Mouse (Mus musculus): Measurements from ENCODE around the gene Fam83e. TPM values are rescaled to one million over a fixed set of nuclear protein-coding genes. Genes with fewer than 3 reads are reported as not detected.

The Fam83e gene
- polyA plus RNA-seq, 1 experiment from 2014 or later, result 0.44 TPM

- Histone ChIP-seq H3K4me3 (ENCODE audit: low read length) (no peak overlapping the region), H3K27ac (ENCODE audit: low read depth, low read length) (no peak overlapping the region), H3K9ac (ENCODE audit: low read depth, low read length) (no peak overlapping the region), H3K36me3 (ENCODE audit: control insufficient read depth, insufficient read depth, low read length) (peaks cover 31% of the 10 kb centered on the region), H3K4me2 (ENCODE audit: low read length) (no peak overlapping the region), H3K4me1 (ENCODE audit: control insufficient read depth, insufficient read depth, low read depth, low read length) (peaks cover 14% of the 10 kb centered on the region), H3K27me3 (replicated peaks; ENCODE audit: control insufficient read depth, insufficient read depth, low read length) (no peaks in the 10 kb centered on the region), H3K9me3 (ENCODE audit: control insufficient read depth, low read length) (no peaks in the 10 kb centered on the region)
- 94% methylated on average over 4 of the region's 4 CpGs for WGBS
- ATAC-seq, result no peak
These were observed 2.3 kb downstream of the Fam83e start for GRCm38 (mm10) chr7:45723301-45723700.

- Histone ChIP-seq H3K4me2 (ENCODE audit: low read length) (no peak overlapping the region), H3K4me3 (ENCODE audit: low read length) (no peak overlapping the region), H3K27me3 (replicated peaks; ENCODE audit: control insufficient read depth, insufficient read depth, low read length) (no peaks in the 10 kb centered on the region), H3K4me1 (ENCODE audit: control insufficient read depth, insufficient read depth, low read depth, low read length) (peaks cover 12% of the 10 kb centered on the region), H3K9me3 (ENCODE audit: control insufficient read depth, low read length) (no peaks in the 10 kb centered on the region), H3K9ac (ENCODE audit: low read depth, low read length) (no peak overlapping the region; the same call in 1 of the 2 replicates), H3K36me3 (ENCODE audit: control insufficient read depth, insufficient read depth, low read length) (peaks cover 31% of the 10 kb centered on the region), H3K27ac (ENCODE audit: low read depth, low read length) (no peak overlapping the region)
- 98% methylated on average over 14 of the region's 14 CpGs for WGBS
- no peak for ATAC-seq
These were observed 2.8 kb downstream of the Fam83e start for GRCm38 (mm10) chr7:45723781-45724180.

GRCm38 (mm10) chr7:45725151-45725550 lies 4.1 kb downstream of the Fam83e start:
- H3K9ac ChIP-seq (ENCODE audit: low read depth, low read length), result no peak overlapping the region
- no peak overlapping the region for H3K4me2 ChIP-seq (ENCODE audit: low read length)
- no peaks in the 10 kb centered on the region for H3K27me3 ChIP-seq (replicated peaks; ENCODE audit: control insufficient read depth, insufficient read depth, low read length)
- no peak overlapping the region for H3K4me3 ChIP-seq (ENCODE audit: low read length)
- WGBS, result 94% methylated on average over 9 of the region's 9 CpGs
- ATAC-seq, result no peak
- H3K36me3 ChIP-seq (ENCODE audit: control insufficient read depth, insufficient read depth, low read length), result peaks cover 23% of the 10 kb centered on the region
- H3K27ac ChIP-seq (ENCODE audit: low read depth, low read length), result no peak overlapping the region
- H3K9me3 ChIP-seq (ENCODE audit: control insufficient read depth, low read length), result no peaks in the 10 kb centered on the region
- H3K4me1 ChIP-seq (ENCODE audit: control insufficient read depth, insufficient read depth, low read depth, low read length), result no peaks in the 10 kb centered on the region

GRCm38 (mm10) chr7:45725713-45726112 lies 4.7 kb downstream of the Fam83e start, which contains the start of gene Spaca4:
TSS of gene Spaca4 (minus strand) at chr7:45725813.
- no peak for ATAC-seq
- H3K27ac ChIP-seq (ENCODE audit: low read depth, low read length), result no peak within 1 kb of the TSS
- no peak within 1 kb of the TSS for H3K4me3 ChIP-seq (ENCODE audit: low read length)
- no peak within 1 kb of the TSS for H3K4me2 ChIP-seq (ENCODE audit: low read length)
- peaks cover 17% of the 10 kb centered on the region for H3K36me3 ChIP-seq (ENCODE audit: control insufficient read depth, insufficient read depth, low read length)
- H3K9me3 ChIP-seq (ENCODE audit: control insufficient read depth, low read length), result no peaks in the 10 kb centered on the region
- WGBS, result 91% methylated on average over 11 of the region's 11 CpGs
- no peaks in the 10 kb centered on the region for H3K4me1 ChIP-seq (ENCODE audit: control insufficient read depth, insufficient read depth, low read depth, low read length)
- no peak within 1 kb of the TSS for H3K9ac ChIP-seq (ENCODE audit: low read depth, low read length)
- H3K27me3 ChIP-seq (replicated peaks; ENCODE audit: control insufficient read depth, insufficient read depth, low read length), result no peaks in the 10 kb centered on the region

DNA sequence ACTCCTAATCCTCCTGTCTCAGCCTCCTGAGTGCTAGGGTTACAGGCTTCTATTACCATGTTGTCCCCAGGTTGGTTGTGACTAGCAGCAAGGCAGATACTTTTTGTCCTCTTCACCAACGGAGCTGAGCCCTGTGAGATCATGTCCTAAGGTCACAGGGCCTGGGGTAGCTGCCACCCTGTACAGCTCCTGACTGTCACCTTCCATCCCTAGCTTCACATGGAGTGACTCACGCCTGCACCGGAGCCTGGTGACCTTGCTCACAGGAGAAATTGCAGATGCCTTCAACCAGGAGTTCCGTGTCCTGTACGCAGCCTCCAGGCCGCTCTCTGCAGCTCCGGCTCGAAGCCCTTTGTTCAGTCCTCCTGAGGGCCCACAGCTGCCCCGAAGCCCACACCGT lies 5.4 kb downstream of the Fam83e start:
- H3K27me3 ChIP-seq (replicated peaks; ENCODE audit: control insufficient read depth, insufficient read depth, low read length), result no peaks in the 10 kb centered on the region
- no peak overlapping the region for H3K27ac ChIP-seq (ENCODE audit: low read depth, low read length)
- H3K4me1 ChIP-seq (ENCODE audit: control insufficient read depth, insufficient read depth, low read depth, low read length), result no peaks in the 10 kb centered on the region
- no peaks in the 10 kb centered on the region for H3K9me3 ChIP-seq (ENCODE audit: control insufficient read depth, low read length)
- no peak overlapping the region for H3K4me2 ChIP-seq (ENCODE audit: low read length)
- H3K4me3 ChIP-seq (ENCODE audit: low read length), result no peak overlapping the region
- ATAC-seq, result no peak
- H3K36me3 ChIP-seq (ENCODE audit: control insufficient read depth, insufficient read depth, low read length), result peaks cover 14% of the 10 kb centered on the region
- WGBS, result 94% methylated on average over 10 of the region's 10 CpGs
- no peak overlapping the region for H3K9ac ChIP-seq (ENCODE audit: low read depth, low read length)

DNA sequence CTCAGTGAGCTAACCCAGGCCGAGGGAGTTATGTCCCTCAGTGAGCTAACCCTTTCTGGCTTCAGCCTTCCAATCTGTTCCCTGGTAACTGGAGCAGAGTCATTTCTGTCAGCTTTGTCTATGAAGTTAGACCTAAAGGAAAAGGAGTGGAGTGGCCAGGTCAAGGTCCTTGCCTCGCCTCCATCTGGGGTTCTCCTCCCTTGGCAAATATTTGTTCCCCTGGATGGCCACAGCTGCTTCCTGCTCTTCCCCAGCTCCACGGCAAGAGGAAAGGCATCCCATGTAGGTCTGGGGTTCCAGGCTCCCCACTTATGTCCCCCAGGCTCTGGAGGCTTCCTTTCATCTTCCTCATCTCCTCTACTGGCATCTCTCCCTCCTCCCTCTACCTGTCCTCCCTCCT lies 6.6 kb downstream of the Fam83e start:
- Histone ChIP-seq H3K36me3 (ENCODE audit: control insufficient read depth, insufficient read depth, low read length) (peaks cover 12% of the 10 kb centered on the region), H3K27me3 (replicated peaks; ENCODE audit: control insufficient read depth, insufficient read depth, low read length) (no peaks in the 10 kb centered on the region), H3K9ac (ENCODE audit: low read depth, low read length) (no peak overlapping the region), H3K4me2 (ENCODE audit: low read length) (no peak overlapping the region), H3K4me3 (ENCODE audit: low read length) (no peak overlapping the region), H3K9me3 (ENCODE audit: control insufficient read depth, low read length) (no peaks in the 10 kb centered on the region), H3K27ac (ENCODE audit: low read depth, low read length) (no peak overlapping the region), H3K4me1 (ENCODE audit: control insufficient read depth, insufficient read depth, low read depth, low read length) (no peaks in the 10 kb centered on the region)
- no peak for ATAC-seq
- WGBS, result 90% methylated on average over 3 of the region's 3 CpGs

GRCm38 (mm10) chr7:45730727-45731431 lies 9.9 kb downstream of the Fam83e start:
- Histone ChIP-seq H3K4me2 (ENCODE audit: low read length) (no peak overlapping the region), H3K9me3 (ENCODE audit: control insufficient read depth, low read length) (no peaks in the 10 kb centered on the region), H3K27me3 (replicated peaks; ENCODE audit: control insufficient read depth, insufficient read depth, low read length) (no peaks in the 10 kb centered on the region), H3K4me1 (ENCODE audit: control insufficient read depth, insufficient read depth, low read depth, low read length) (no peaks in the 10 kb centered on the region), H3K36me3 (ENCODE audit: control insufficient read depth, insufficient read depth, low read length) (0 out of 2 replicates have a peak, but pooled peaks cover 2% of the 10 kb centered on the region), H3K4me3 (ENCODE audit: low read length) (no peak overlapping the region), H3K27ac (ENCODE audit: low read depth, low read length) (no peak overlapping the region), H3K9ac (ENCODE audit: low read depth, low read length) (no peak overlapping the region)
- no peak for ATAC-seq
- 17% methylated on average over 16 of the region's 16 CpGs for WGBS

DNA sequence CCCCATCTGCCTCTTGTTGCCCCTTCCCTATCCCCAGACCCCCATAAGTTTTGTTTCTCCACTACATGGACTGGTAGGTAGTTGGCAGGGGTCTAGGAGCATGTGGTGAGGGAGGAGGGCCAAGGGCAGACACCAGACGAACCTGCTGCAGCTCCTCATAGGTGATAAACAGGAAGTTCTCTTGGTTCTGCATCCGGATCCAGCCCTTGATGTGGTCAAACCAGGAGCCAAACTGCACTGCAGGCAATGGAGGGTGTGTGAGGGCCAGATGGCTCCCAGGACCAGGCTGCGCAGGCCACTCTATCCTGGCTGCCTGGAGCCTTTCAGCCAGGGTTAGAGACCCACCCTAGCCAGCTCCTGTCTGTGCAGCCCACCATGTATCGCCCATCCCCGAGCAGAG lies 12.5 kb downstream of the Fam83e start:
- Histone ChIP-seq H3K9ac (ENCODE audit: low read depth, low read length) (no peak overlapping the region), H3K27ac (ENCODE audit: low read depth, low read length) (no peak overlapping the region), H3K36me3 (ENCODE audit: control insufficient read depth, insufficient read depth, low read length) (no peaks in the 10 kb centered on the region), H3K27me3 (replicated peaks; ENCODE audit: control insufficient read depth, insufficient read depth, low read length) (no peaks in the 10 kb centered on the region), H3K4me3 (ENCODE audit: low read length) (no peak overlapping the region), H3K4me1 (ENCODE audit: control insufficient read depth, insufficient read depth, low read depth, low read length) (no peaks in the 10 kb centered on the region), H3K4me2 (ENCODE audit: low read length) (no peak overlapping the region), H3K9me3 (ENCODE audit: control insufficient read depth, low read length) (no peaks in the 10 kb centered on the region)
- no peak for ATAC-seq
- WGBS, result 87% methylated on average over 5 of the region's 5 CpGs

- 8% methylated on average over 9 of the region's 9 CpGs for WGBS
- H3K4me3 ChIP-seq (ENCODE audit: low read length), result no peak overlapping the region
- H3K27ac ChIP-seq (ENCODE audit: low read depth, low read length), result no peak overlapping the region
- H3K36me3 ChIP-seq (ENCODE audit: control insufficient read depth, insufficient read depth, low read length), result no peaks in the 10 kb centered on the region
- no peaks in the 10 kb centered on the region for H3K27me3 ChIP-seq (replicated peaks; ENCODE audit: control insufficient read depth, insufficient read depth, low read length)
- no peaks in the 10 kb centered on the region for H3K9me3 ChIP-seq (ENCODE audit: control insufficient read depth, low read length)
- no peak overlapping the region for H3K9ac ChIP-seq (ENCODE audit: low read depth, low read length)
- peak; percentile 92 for ATAC-seq
- no peaks in the 10 kb centered on the region for H3K4me1 ChIP-seq (ENCODE audit: control insufficient read depth, insufficient read depth, low read depth, low read length)
- no peak overlapping the region for H3K4me2 ChIP-seq (ENCODE audit: low read length)
These were observed 18.3 kb downstream of the Fam83e start for GRCm38 (mm10) chr7:45739162-45739763.

Measured in hindbrain, embryonic 16.5 days (tissue).